Mouse (Mus musculus): ENCODE results near the gene Baiap2. TPM values are rescaled to one million over a fixed set of nuclear protein-coding genes. Genes with fewer than 3 reads are reported as not detected.

Gene Baiap2
- polyA plus RNA-seq, 1 experiment, result 0.18 TPM

GRCm38 (mm10) chr11:120007496-120008080 lies 65.0 kb downstream of the Baiap2 start:
- H3K9me3 ChIP-seq (ENCODE audit: control insufficient read depth, low read length), result no peaks in the 10 kb centered on the region
- H3K4me1 ChIP-seq (ENCODE audit: control insufficient read depth), result no peaks in the 10 kb centered on the region
- TF ChIP-seq GATA1 (IDR thresholded peaks at IDR 0.05; ENCODE audit: low read length), result no peak
- no peak for TF ChIP-seq TAL1 (IDR thresholded peaks at IDR 0.05; ENCODE audit: low read length)
- no peak overlapping the region for H3K4me3 ChIP-seq (replicated peaks)
- H3K36me3 ChIP-seq (ENCODE audit: control insufficient read depth), result no peaks in the 10 kb centered on the region; the same call in 1 of the 2 replicates
- H3K27me3 ChIP-seq (ENCODE audit: control insufficient read depth), result peaks cover 8% of the 10 kb centered on the region

DNA sequence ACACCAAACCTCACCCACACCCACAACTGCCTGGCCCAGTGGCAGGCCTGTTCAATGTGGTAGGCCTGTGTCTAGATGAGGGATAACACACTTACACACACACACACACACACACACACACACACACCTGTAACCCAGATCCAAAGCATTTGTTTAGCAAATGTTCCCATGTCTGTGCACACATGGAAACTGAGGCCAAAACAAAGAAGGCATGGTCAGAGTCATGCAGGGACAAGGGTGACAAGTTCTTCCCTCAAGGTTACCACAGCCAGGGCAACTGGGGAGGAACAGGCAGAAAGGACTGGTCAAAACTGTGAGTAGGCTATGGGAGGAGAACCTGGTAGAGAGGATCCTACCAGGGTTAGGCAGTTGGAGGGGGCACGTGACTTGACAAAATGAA lies 65.9 kb downstream of the Baiap2 start:
- TF ChIP-seq TAL1 (IDR thresholded peaks at IDR 0.05; ENCODE audit: low read length) (no peak), GATA1 (IDR thresholded peaks at IDR 0.05; ENCODE audit: low read length) (no peak)
- Histone ChIP-seq H3K4me3 (replicated peaks) (no peak overlapping the region), H3K36me3 (ENCODE audit: control insufficient read depth) (no peaks in the 10 kb centered on the region; the same call in 1 of the 2 replicates), H3K9me3 (ENCODE audit: control insufficient read depth, low read length) (no peaks in the 10 kb centered on the region), H3K4me1 (ENCODE audit: control insufficient read depth) (peaks cover 3% of the 10 kb centered on the region; the same call in 1 of the 2 replicates), H3K27me3 (ENCODE audit: control insufficient read depth) (peaks cover 8% of the 10 kb centered on the region)

DNA sequence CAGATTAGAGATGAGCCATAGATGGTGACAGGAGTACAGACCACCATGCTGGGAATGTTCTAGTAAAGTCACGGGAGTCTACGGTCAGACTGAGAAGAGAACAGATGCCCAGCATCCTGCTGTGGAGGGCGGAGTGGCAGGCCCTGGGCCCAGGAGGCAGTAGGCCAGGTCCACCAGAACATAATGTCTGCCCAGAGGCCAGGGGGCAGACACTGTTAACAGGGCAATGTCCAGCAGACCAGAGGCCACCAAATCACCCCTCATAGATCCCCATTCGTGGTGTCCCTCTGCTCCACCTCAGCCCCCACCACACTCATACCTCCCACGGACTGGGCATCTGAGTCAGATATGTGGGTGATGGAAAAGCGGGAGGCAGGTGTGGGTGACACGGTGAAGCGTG lies 66.4 kb downstream of the Baiap2 start:
- H3K4me1 ChIP-seq (ENCODE audit: control insufficient read depth), result peaks cover 3% of the 10 kb centered on the region; the same call in 1 of the 2 replicates
- H3K4me3 ChIP-seq (replicated peaks), result no peak overlapping the region
- H3K27me3 ChIP-seq (ENCODE audit: control insufficient read depth), result peaks cover 8% of the 10 kb centered on the region
- no peaks in the 10 kb centered on the region for H3K9me3 ChIP-seq (ENCODE audit: control insufficient read depth, low read length)
- no peak for TF ChIP-seq TAL1 (IDR thresholded peaks at IDR 0.05; ENCODE audit: low read length)
- no peak for TF ChIP-seq GATA1 (IDR thresholded peaks at IDR 0.05; ENCODE audit: low read length)
- H3K36me3 ChIP-seq (ENCODE audit: control insufficient read depth), result no peaks in the 10 kb centered on the region; the same call in 1 of the 2 replicates

- peaks cover 3% of the 10 kb centered on the region; the same call in 1 of the 2 replicates for H3K4me1 ChIP-seq (ENCODE audit: control insufficient read depth)
These were observed 67.4 kb downstream of the Baiap2 start for GRCm38 (mm10) chr11:120009937-120010336.

DNA sequence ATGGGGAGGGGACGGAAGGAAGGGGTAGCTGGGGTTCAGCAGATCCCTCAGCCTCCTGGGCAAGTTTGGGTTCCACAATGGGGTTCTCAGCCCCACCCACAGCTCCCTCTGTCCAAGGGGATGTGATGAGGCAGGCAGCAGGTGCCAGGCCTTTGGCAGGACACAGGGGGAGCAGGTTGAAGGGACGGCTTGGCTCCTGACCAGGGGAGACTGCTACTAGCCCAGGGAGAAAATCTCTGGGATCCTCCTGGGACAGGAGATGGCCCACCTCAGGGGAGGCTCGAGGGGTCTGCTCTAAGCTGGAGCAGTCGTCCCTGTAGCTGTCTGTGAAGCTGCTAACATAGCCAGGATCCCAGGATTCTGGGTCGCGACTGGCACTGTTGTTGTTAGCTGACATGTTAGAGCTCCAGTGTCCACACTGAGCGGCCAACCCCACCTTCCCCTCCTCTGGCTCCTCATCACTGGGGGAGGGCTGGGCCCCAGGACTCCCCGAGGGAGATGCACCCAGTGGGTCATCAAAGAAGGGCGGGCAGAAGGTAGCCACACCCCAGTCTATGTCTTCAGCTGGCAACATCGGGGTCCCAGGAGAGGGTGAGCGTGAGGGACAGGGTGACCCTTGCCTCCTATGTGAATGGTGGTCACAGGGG lies 68.7 kb downstream of the Baiap2 start:
- Histone ChIP-seq H3K4me1 (ENCODE audit: control insufficient read depth) (peaks cover 3% of the 10 kb centered on the region; the same call in 1 of the 2 replicates), H3K9me3 (ENCODE audit: control insufficient read depth, low read length) (no peaks in the 10 kb centered on the region), H3K4me3 (replicated peaks) (no peak overlapping the region), H3K27me3 (ENCODE audit: control insufficient read depth) (peaks cover 8% of the 10 kb centered on the region), H3K36me3 (ENCODE audit: control insufficient read depth) (no peaks in the 10 kb centered on the region)
- TF ChIP-seq TAL1 (IDR thresholded peaks at IDR 0.05; ENCODE audit: low read length), result no peak

More at GRCm38 (mm10) chr11:120009937-120010336, 67.4 kb downstream of the Baiap2 start:
- peaks cover 8% of the 10 kb centered on the region for H3K27me3 ChIP-seq (ENCODE audit: control insufficient read depth)
- no peaks in the 10 kb centered on the region for H3K9me3 ChIP-seq (ENCODE audit: control insufficient read depth, low read length)
- H3K4me3 ChIP-seq (replicated peaks), result no peak overlapping the region
- no peaks in the 10 kb centered on the region; the same call in 1 of the 2 replicates for H3K36me3 ChIP-seq (ENCODE audit: control insufficient read depth)
- TF ChIP-seq GATA1 (IDR thresholded peaks at IDR 0.05; ENCODE audit: low read length) (no peak), TAL1 (IDR thresholded peaks at IDR 0.05; ENCODE audit: low read length) (no peak)

GRCm38 (mm10) chr11:120011761-120012560 lies 69.4 kb downstream of the Baiap2 start:
- Histone ChIP-seq H3K27me3 (ENCODE audit: control insufficient read depth) (peaks cover 8% of the 10 kb centered on the region), H3K36me3 (ENCODE audit: control insufficient read depth) (no peaks in the 10 kb centered on the region), H3K4me1 (ENCODE audit: control insufficient read depth) (peaks cover 3% of the 10 kb centered on the region; the same call in 1 of the 2 replicates), H3K9me3 (ENCODE audit: control insufficient read depth, low read length) (no peaks in the 10 kb centered on the region), H3K4me3 (replicated peaks) (no peak overlapping the region)
- TF ChIP-seq TAL1 (IDR thresholded peaks at IDR 0.05; ENCODE audit: low read length) (no peak), GATA1 (IDR thresholded peaks at IDR 0.05; ENCODE audit: low read length) (no peak)

DNA sequence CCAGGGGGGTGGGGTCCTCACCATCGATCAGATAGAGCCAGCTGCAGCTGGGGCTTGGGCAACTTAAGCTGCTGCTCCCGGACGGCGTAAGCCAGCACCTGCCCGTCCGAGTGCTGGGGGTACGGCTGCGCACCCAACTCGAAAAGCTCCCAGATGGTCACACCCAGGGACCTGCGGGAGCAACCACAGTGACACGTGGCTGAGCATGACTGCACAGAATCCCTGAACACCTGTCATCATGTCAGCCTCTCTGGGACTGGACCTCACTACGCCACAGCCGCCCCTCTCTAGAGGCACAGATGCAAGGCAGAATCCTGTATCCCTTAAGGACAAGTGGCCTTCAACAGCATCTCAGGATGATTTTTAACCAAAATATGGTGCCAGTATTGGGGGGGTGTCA lies 70.1 kb downstream of the Baiap2 start:
- Histone ChIP-seq H3K9me3 (ENCODE audit: control insufficient read depth, low read length) (no peaks in the 10 kb centered on the region), H3K36me3 (ENCODE audit: control insufficient read depth) (no peaks in the 10 kb centered on the region), H3K4me3 (replicated peaks) (no peak overlapping the region), H3K4me1 (ENCODE audit: control insufficient read depth) (peaks cover 3% of the 10 kb centered on the region; the same call in 1 of the 2 replicates), H3K27me3 (ENCODE audit: control insufficient read depth) (peaks cover 8% of the 10 kb centered on the region)
- no peak for TF ChIP-seq GATA1 (IDR thresholded peaks at IDR 0.05; ENCODE audit: low read length)
- TF ChIP-seq TAL1 (IDR thresholded peaks at IDR 0.05; ENCODE audit: low read length), result no peak

- peaks cover 3% of the 10 kb centered on the region; the same call in 1 of the 2 replicates for H3K4me1 ChIP-seq (ENCODE audit: control insufficient read depth)
- no peaks in the 10 kb centered on the region for H3K36me3 ChIP-seq (ENCODE audit: control insufficient read depth)
- no peak overlapping the region for H3K4me3 ChIP-seq (replicated peaks)
- TF ChIP-seq TAL1 (IDR thresholded peaks at IDR 0.05; ENCODE audit: low read length) (no peak), GATA1 (IDR thresholded peaks at IDR 0.05; ENCODE audit: low read length) (no peak)
- no peaks in the 10 kb centered on the region for H3K9me3 ChIP-seq (ENCODE audit: control insufficient read depth, low read length)
- H3K27me3 ChIP-seq (ENCODE audit: control insufficient read depth), result peaks cover 8% of the 10 kb centered on the region
These were observed 70.7 kb downstream of the Baiap2 start for GRCm38 (mm10) chr11:120013174-120013711.
